Mouse (Mus musculus): ENCODE results near the gene Zbtb3. TPM values are rescaled to one million over a fixed set of nuclear protein-coding genes. Genes with fewer than 3 reads are reported as not detected.

Gene Zbtb3
- polyA plus RNA-seq, 1 experiment, result 3.6 TPM

DNA sequence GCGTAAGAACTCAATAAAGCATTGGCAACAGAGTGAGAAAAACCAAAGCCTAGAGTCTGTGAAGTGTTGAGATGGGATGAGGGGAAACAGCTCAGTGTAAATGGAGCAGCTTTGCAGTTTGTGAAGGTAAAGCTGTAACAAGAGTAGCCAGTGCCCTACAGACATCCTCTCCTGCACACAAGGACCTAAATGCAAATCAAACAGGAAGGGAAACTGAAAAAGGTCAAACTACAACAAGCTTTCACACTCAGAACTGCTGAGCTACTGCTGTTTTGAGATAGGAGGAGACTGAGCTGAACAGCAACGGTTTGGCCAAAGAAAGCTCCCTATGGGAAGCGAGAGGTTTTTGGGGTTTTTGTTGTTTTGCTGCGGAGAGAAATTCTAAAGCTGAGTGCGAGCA, 4.5 kb downstream of the Zbtb3 start:
- H3K4me3 ChIP-seq (ENCODE audit: insufficient read depth, poor library complexity, severe bottlenecking), result no peak overlapping the region
- H3K36me3 ChIP-seq (ENCODE audit: control insufficient read depth, insufficient read depth), result peaks cover 67% of the 10 kb centered on the region
- peaks cover 7% of the 10 kb centered on the region for H3K79me2 ChIP-seq (ENCODE audit: control insufficient read depth, insufficient read depth)
- peaks cover 10% of the 10 kb centered on the region for H3K79me3 ChIP-seq (ENCODE audit: low read depth)
- no peak overlapping the region for H3ac ChIP-seq (ENCODE audit: control insufficient read depth, insufficient read length, low read depth)
- H3K27me3 ChIP-seq (ENCODE audit: control insufficient read depth, insufficient read depth, insufficient read length), result no peaks in the 10 kb centered on the region
- TF ChIP-seq FOSL1 (IDR thresholded peaks at IDR 0.05; ENCODE audit: insufficient read depth, low read length, poor library complexity, severe bottlenecking) (no peak), MYOD1 (IDR thresholded peaks at IDR 0.05; ENCODE audit: control insufficient read depth, insufficient read length, low read depth) (no peak), CEBPB (IDR thresholded peaks at IDR 0.05; ENCODE audit: low read depth) (no peak), CTCF (IDR thresholded peaks at IDR 0.05; ENCODE audit: control insufficient read depth, insufficient read depth, insufficient read length) (no peak), USF1 (IDR thresholded peaks at IDR 0.05; ENCODE audit: low read depth) (no peak), MYOG (IDR thresholded peaks at IDR 0.05; ENCODE audit: control insufficient read depth, extremely low read depth, insufficient read length) (no peak), MAX (IDR thresholded peaks at IDR 0.05) (no peak)

GRCm38 (mm10) chr19:8815812-8816211, 13.5 kb downstream of the Zbtb3 start:
- Histone ChIP-seq H3ac (ENCODE audit: control insufficient read depth, insufficient read length, low read depth) (no peak overlapping the region), H3K79me3 (ENCODE audit: low read depth) (peaks cover 46% of the 10 kb centered on the region), H3K27me3 (ENCODE audit: control insufficient read depth, insufficient read depth, insufficient read length) (no peaks in the 10 kb centered on the region), H3K4me3 (ENCODE audit: insufficient read depth, poor library complexity, severe bottlenecking) (no peak overlapping the region), H3K36me3 (ENCODE audit: control insufficient read depth, insufficient read depth) (peaks cover 61% of the 10 kb centered on the region), H3K79me2 (ENCODE audit: control insufficient read depth, insufficient read depth) (peaks cover 77% of the 10 kb centered on the region)
- TF ChIP-seq FOSL1 (IDR thresholded peaks at IDR 0.05; ENCODE audit: insufficient read depth, low read length, poor library complexity, severe bottlenecking), result no peak
- no peak for TF ChIP-seq MYOG (IDR thresholded peaks at IDR 0.05; ENCODE audit: control insufficient read depth, extremely low read depth, insufficient read length)
- no peak for TF ChIP-seq CEBPB (IDR thresholded peaks at IDR 0.05; ENCODE audit: low read depth)

DNA sequence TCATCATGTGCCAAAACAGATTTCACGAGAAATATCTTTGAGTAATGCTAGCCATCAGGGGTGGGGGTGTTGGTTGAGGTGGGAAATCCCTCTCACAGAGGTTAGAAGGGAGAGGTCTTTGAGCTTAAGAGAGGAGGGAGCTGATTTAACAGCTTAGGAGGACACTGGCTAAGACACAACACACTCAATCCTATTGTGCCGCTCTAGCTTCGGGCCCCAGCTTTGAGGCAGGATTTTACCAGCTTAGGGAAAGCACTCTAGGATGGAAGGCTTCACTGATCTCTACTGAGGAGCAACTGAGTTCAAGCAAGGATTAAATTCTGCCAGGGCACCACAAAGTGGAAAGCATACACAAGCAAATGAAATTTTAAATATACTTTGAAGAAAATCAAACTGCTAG, 14.6 kb downstream of the Zbtb3 start:
- Histone ChIP-seq H3K36me3 (ENCODE audit: control insufficient read depth, insufficient read depth) (peaks cover 56% of the 10 kb centered on the region), H3K79me2 (ENCODE audit: control insufficient read depth, insufficient read depth) (peaks cover 88% of the 10 kb centered on the region), H3K27me3 (ENCODE audit: control insufficient read depth, insufficient read depth, insufficient read length) (no peaks in the 10 kb centered on the region), H3K4me3 (ENCODE audit: insufficient read depth, poor library complexity, severe bottlenecking) (no peak overlapping the region), H3ac (ENCODE audit: control insufficient read depth, insufficient read length, low read depth) (peak overlapping the region; percentile 28), H3K79me3 (ENCODE audit: low read depth) (peaks cover 52% of the 10 kb centered on the region)
- TF ChIP-seq MYOG (IDR thresholded peaks at IDR 0.05; ENCODE audit: control insufficient read depth, extremely low read depth, insufficient read length), result no peak
- TF ChIP-seq CTCF (IDR thresholded peaks at IDR 0.05; ENCODE audit: control insufficient read depth, insufficient read depth, insufficient read length), result no peak
- TF ChIP-seq MAX (IDR thresholded peaks at IDR 0.05), result no peak
- TF ChIP-seq USF1 (IDR thresholded peaks at IDR 0.05; ENCODE audit: low read depth), result no peak
- TF ChIP-seq MYOD1 (IDR thresholded peaks at IDR 0.05; ENCODE audit: control insufficient read depth, insufficient read length, low read depth), result no peak
- no peak for TF ChIP-seq CEBPB (IDR thresholded peaks at IDR 0.05; ENCODE audit: low read depth)
- no peak for TF ChIP-seq FOSL1 (IDR thresholded peaks at IDR 0.05; ENCODE audit: insufficient read depth, low read length, poor library complexity, severe bottlenecking)

DNA sequence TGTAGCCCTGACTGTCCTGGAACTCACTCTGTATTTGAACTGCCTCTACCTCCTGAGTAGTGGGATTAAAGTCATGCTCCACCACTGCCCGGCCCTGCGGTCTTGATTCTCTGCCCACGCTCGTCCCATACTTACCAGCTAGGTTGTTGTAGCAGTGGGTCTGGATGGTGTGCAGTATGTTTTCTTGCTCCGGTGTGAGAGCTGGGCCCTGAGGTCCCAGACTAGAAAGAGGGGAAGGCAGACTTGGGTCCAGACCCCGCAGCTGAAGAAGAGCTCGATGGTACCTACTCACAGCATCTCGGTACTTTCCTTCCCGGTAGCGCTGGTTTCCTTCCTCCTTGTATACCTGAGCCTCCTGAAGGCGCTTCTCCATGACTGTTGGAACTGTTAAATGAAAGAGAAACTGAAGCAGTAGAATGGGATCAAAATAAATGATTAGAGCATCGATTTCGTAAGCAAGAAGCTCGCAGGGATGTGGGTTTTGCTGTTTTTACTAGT, 16.0 kb downstream of the Zbtb3 start:
- peak overlapping the region; percentile 99 for H3K4me3 ChIP-seq (ENCODE audit: insufficient read depth, poor library complexity, severe bottlenecking)
- peak overlapping the region; percentile 96 for H3ac ChIP-seq (ENCODE audit: control insufficient read depth, insufficient read length, low read depth)
- TF ChIP-seq MYOG (IDR thresholded peaks at IDR 0.05; ENCODE audit: control insufficient read depth, extremely low read depth, insufficient read length), result no peak
- no peak for TF ChIP-seq USF1 (IDR thresholded peaks at IDR 0.05; ENCODE audit: low read depth)
- no peak for TF ChIP-seq MAX (IDR thresholded peaks at IDR 0.05)
- no peak for TF ChIP-seq MYOD1 (IDR thresholded peaks at IDR 0.05; ENCODE audit: control insufficient read depth, insufficient read length, low read depth)
- H3K27me3 ChIP-seq (ENCODE audit: control insufficient read depth, insufficient read depth, insufficient read length), result no peaks in the 10 kb centered on the region
- peaks cover 66% of the 10 kb centered on the region for H3K79me3 ChIP-seq (ENCODE audit: low read depth)
- H3K36me3 ChIP-seq (ENCODE audit: control insufficient read depth, insufficient read depth), result peaks cover 54% of the 10 kb centered on the region
- H3K79me2 ChIP-seq (ENCODE audit: control insufficient read depth, insufficient read depth), result peaks cover 88% of the 10 kb centered on the region

DNA sequence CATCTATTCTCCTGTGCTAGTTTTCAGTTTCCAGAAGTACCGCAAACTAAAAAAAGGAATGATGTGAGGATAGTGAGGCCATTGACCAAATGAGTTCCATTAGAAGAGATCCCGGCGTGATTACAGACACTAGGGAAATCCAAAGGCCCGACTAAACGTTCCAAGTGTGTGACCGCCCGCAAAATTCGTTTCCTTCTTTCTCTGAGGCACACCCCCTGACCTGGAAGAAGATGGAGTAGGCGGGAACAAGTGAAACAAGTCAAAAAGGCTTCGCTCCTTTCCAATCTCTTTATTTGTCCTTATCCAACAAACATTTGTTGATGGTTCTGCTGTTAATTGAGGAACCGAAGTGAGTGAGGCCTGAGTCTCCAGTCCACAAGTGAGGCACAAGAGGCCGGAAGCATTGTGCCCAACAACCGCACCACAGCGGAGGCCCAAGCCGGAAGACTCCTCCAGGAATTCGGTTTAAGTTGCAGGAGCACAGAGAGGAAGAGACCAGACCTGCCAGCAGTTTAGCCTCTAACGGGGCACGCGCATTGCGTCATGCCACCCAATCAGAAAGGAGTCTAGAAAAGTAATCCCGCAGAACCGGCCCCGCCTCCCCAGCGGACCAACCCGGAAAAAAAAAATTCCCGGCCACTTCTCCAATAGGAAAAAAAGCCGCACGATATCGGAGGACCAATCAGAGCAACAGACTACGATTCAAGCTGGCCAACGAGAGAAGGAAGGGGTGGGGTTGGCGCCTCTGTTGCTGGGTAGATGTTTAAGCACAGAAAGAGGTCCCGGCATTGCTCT, 16.6 kb downstream of the Zbtb3 start, which contains the start of gene Ttc9c:
TSS of gene Ttc9c (minus strand) at position 533 of the 795 bp plus-strand sequence.
- Histone ChIP-seq H3ac (ENCODE audit: control insufficient read depth, insufficient read length, low read depth) (peak within 1 kb of the TSS; percentile 96), H3K79me3 (ENCODE audit: low read depth) (peaks cover 72% of the 10 kb centered on the region), H3K36me3 (ENCODE audit: control insufficient read depth, insufficient read depth) (peaks cover 55% of the 10 kb centered on the region), H3K4me3 (ENCODE audit: insufficient read depth, poor library complexity, severe bottlenecking) (peak within 1 kb of the TSS; percentile 99), H3K27me3 (ENCODE audit: control insufficient read depth, insufficient read depth, insufficient read length) (no peaks in the 10 kb centered on the region), H3K79me2 (ENCODE audit: control insufficient read depth, insufficient read depth) (peaks cover 88% of the 10 kb centered on the region)
- TF ChIP-seq CTCF (IDR thresholded peaks at IDR 0.05; ENCODE audit: control insufficient read depth, insufficient read depth, insufficient read length) (no peak), CEBPB (IDR thresholded peaks at IDR 0.05; ENCODE audit: low read depth) (peak; percentile 91), USF1 (IDR thresholded peaks at IDR 0.05; ENCODE audit: low read depth) (peak; percentile 36), MYOG (IDR thresholded peaks at IDR 0.05; ENCODE audit: control insufficient read depth, extremely low read depth, insufficient read length) (no peak), FOSL1 (IDR thresholded peaks at IDR 0.05; ENCODE audit: insufficient read depth, low read length, poor library complexity, severe bottlenecking) (no peak), MYOD1 (IDR thresholded peaks at IDR 0.05; ENCODE audit: control insufficient read depth, insufficient read length, low read depth) (no peak), MAX (IDR thresholded peaks at IDR 0.05) (peak; percentile 40)
